Mouse (Mus musculus): Measurements from ENCODE around the gene Olfr1457. TPM values are rescaled to one million over a fixed set of nuclear protein-coding genes. Genes with fewer than 3 reads are reported as not detected.

The Olfr1457 gene
- not detected for polyA plus RNA-seq (2015; fragmentation: Illumina TruSeq; extraction: RNeasy Lipid Tissue Mini Kit (QIAGEN cat#74804); ENCODE audit: low read depth, low replicate concordance)

GRCm38 (mm10) chr19:13097791-13098190 lies at the start of gene Olfr1457:
Olfr1457 (minus strand) TSS chr19:13097891.

GRCm38 (mm10) chr19:13106675-13107074 lies 9.0 kb upstream of the Olfr1457 start, which contains the start of gene Olfr1458:
Olfr1458 (minus strand) TSS chr19:13106775.

GRCm38 (mm10) chr19:13060310-13060709 lies 37.4 kb downstream of the Olfr1457 start, which contains the start of gene Olfr1454:
Olfr1454 (plus strand) TSS chr19:13060610.

Other genes starting within 250 kb of the Olfr1457 start
- not detected for gene Olfr1444, start 240.6 kb downstream of the Olfr1457 start, polyA plus RNA-seq (2015; fragmentation: Illumina TruSeq; extraction: RNeasy Lipid Tissue Mini Kit (QIAGEN cat#74804); ENCODE audit: low read depth, low replicate concordance)
- gene Olfr1445, start 214.0 kb downstream of the Olfr1457 start, polyA plus RNA-seq (2015; fragmentation: Illumina TruSeq; extraction: RNeasy Lipid Tissue Mini Kit (QIAGEN cat#74804); ENCODE audit: low read depth, low replicate concordance): not detected
- gene Olfr1446, start 204.4 kb downstream of the Olfr1457 start, polyA plus RNA-seq (2015; fragmentation: Illumina TruSeq; extraction: RNeasy Lipid Tissue Mini Kit (QIAGEN cat#74804); ENCODE audit: low read depth, low replicate concordance): not detected
- not detected for gene Olfr1447, start 194.1 kb downstream of the Olfr1457 start, polyA plus RNA-seq (2015; fragmentation: Illumina TruSeq; extraction: RNeasy Lipid Tissue Mini Kit (QIAGEN cat#74804); ENCODE audit: low read depth, low replicate concordance)
- not detected for gene Olfr1448, start 173.5 kb downstream of the Olfr1457 start, polyA plus RNA-seq (2015; fragmentation: Illumina TruSeq; extraction: RNeasy Lipid Tissue Mini Kit (QIAGEN cat#74804); ENCODE audit: low read depth, low replicate concordance)
- gene Olfr1449, start 167.1 kb downstream of the Olfr1457 start, polyA plus RNA-seq (2015; fragmentation: Illumina TruSeq; extraction: RNeasy Lipid Tissue Mini Kit (QIAGEN cat#74804); ENCODE audit: low read depth, low replicate concordance): not detected
- gene Olfr1450, start 147.6 kb downstream of the Olfr1457 start, polyA plus RNA-seq (2015; fragmentation: Illumina TruSeq; extraction: RNeasy Lipid Tissue Mini Kit (QIAGEN cat#74804); ENCODE audit: low read depth, low replicate concordance): not detected
- not detected for gene Olfr1451, start 102.9 kb downstream of the Olfr1457 start, polyA plus RNA-seq (2015; fragmentation: Illumina TruSeq; extraction: RNeasy Lipid Tissue Mini Kit (QIAGEN cat#74804); ENCODE audit: low read depth, low replicate concordance)
- not detected for gene Olfr1453, start 69.6 kb downstream of the Olfr1457 start, polyA plus RNA-seq (2015; fragmentation: Illumina TruSeq; extraction: RNeasy Lipid Tissue Mini Kit (QIAGEN cat#74804); ENCODE audit: low read depth, low replicate concordance)
- gene Olfr1454, start 37.3 kb downstream of the Olfr1457 start, polyA plus RNA-seq (2015; fragmentation: Illumina TruSeq; extraction: RNeasy Lipid Tissue Mini Kit (QIAGEN cat#74804); ENCODE audit: low read depth, low replicate concordance): not detected
- not detected for gene Olfr1458, start 8.9 kb upstream of the Olfr1457 start, polyA plus RNA-seq (2015; fragmentation: Illumina TruSeq; extraction: RNeasy Lipid Tissue Mini Kit (QIAGEN cat#74804); ENCODE audit: low read depth, low replicate concordance)
- gene Olfr1459, start 51.7 kb upstream of the Olfr1457 start, polyA plus RNA-seq (2015; fragmentation: Illumina TruSeq; extraction: RNeasy Lipid Tissue Mini Kit (QIAGEN cat#74804); ENCODE audit: low read depth, low replicate concordance): not detected
- not detected for gene Olfr1461, start 65.1 kb upstream of the Olfr1457 start, polyA plus RNA-seq (2015; fragmentation: Illumina TruSeq; extraction: RNeasy Lipid Tissue Mini Kit (QIAGEN cat#74804); ENCODE audit: low read depth, low replicate concordance)
- not detected for gene Olfr1462, start 87.8 kb upstream of the Olfr1457 start, polyA plus RNA-seq (2015; fragmentation: Illumina TruSeq; extraction: RNeasy Lipid Tissue Mini Kit (QIAGEN cat#74804); ENCODE audit: low read depth, low replicate concordance)
- gene Olfr1463, start 133.4 kb upstream of the Olfr1457 start, polyA plus RNA-seq (2015; fragmentation: Illumina TruSeq; extraction: RNeasy Lipid Tissue Mini Kit (QIAGEN cat#74804); ENCODE audit: low read depth, low replicate concordance): not detected
- gene Olfr1465, start 217.7 kb upstream of the Olfr1457 start, polyA plus RNA-seq (2015; fragmentation: Illumina TruSeq; extraction: RNeasy Lipid Tissue Mini Kit (QIAGEN cat#74804); ENCODE audit: low read depth, low replicate concordance): not detected
- not detected for gene Olfr1466, start 241.0 kb upstream of the Olfr1457 start, polyA plus RNA-seq (2015; fragmentation: Illumina TruSeq; extraction: RNeasy Lipid Tissue Mini Kit (QIAGEN cat#74804); ENCODE audit: low read depth, low replicate concordance)